Mouse (Mus musculus): ENCODE results near the gene Zdhhc7. TPM values are rescaled to one million over a fixed set of nuclear protein-coding genes. Genes with fewer than 3 reads are reported as not detected.
A peak's percentile ranks its signal among the peaks of the same experiment; 100 is the strongest.

Gene Zdhhc7
- polyA plus RNA-seq, 1 experiment: 93.4 TPM

- 93% methylated on average over 9 of the region's 9 CpGs for WGBS
- DNase-seq: no peak
- TF ChIP-seq POLR2A (IDR thresholded peaks at IDR 0.05; ENCODE audit: control insufficient read depth, extremely low read depth, insufficient read depth, low read length, poor library complexity): no peak
- TF ChIP-seq CTCF (IDR thresholded peaks at IDR 0.05; ENCODE audit: borderline replicate concordance, control insufficient read depth, extremely low read depth, insufficient read depth, low read length, poor library complexity): no peak
- H3K4me3 ChIP-seq (ENCODE audit: control insufficient read depth, insufficient read depth, low read length): no peak overlapping the region
- no peaks in the 10 kb centered on the region for H3K36me3 ChIP-seq (ENCODE audit: control insufficient read depth, insufficient read depth, low read length)
- H3K27ac ChIP-seq (ENCODE audit: control insufficient read depth, insufficient read depth, low read length): no peak overlapping the region
- peaks cover 30% of the 10 kb centered on the region for H3K4me1 ChIP-seq (replicated peaks; ENCODE audit: control insufficient read depth, insufficient read depth, low read length)
- H3K27me3 ChIP-seq (ENCODE audit: control insufficient read depth, insufficient read depth, low read length): no peaks in the 10 kb centered on the region
Measured at GRCm38 (mm10) chr8:120072259-120072658, 29.0 kb downstream of the Zdhhc7 start.

- DNase-seq: peak; percentile 77
- no peak overlapping the region for H3K4me3 ChIP-seq (ENCODE audit: control insufficient read depth, insufficient read depth, low read length)
- no peak for TF ChIP-seq POLR2A (IDR thresholded peaks at IDR 0.05; ENCODE audit: control insufficient read depth, extremely low read depth, insufficient read depth, low read length, poor library complexity)
- peak; percentile 82; the same call in 1 of the 2 replicates for TF ChIP-seq CTCF (IDR thresholded peaks at IDR 0.05; ENCODE audit: borderline replicate concordance, control insufficient read depth, extremely low read depth, insufficient read depth, low read length, poor library complexity)
- H3K27me3 ChIP-seq (ENCODE audit: control insufficient read depth, insufficient read depth, low read length): no peaks in the 10 kb centered on the region
- no peaks in the 10 kb centered on the region for H3K36me3 ChIP-seq (ENCODE audit: control insufficient read depth, insufficient read depth, low read length)
- WGBS: 27% methylated on average over 4 of the region's 4 CpGs
- no peak overlapping the region for H3K27ac ChIP-seq (ENCODE audit: control insufficient read depth, insufficient read depth, low read length)
- peaks cover 25% of the 10 kb centered on the region for H3K4me1 ChIP-seq (replicated peaks; ENCODE audit: control insufficient read depth, insufficient read depth, low read length)
Measured at GRCm38 (mm10) chr8:120071684-120072083, 29.6 kb downstream of the Zdhhc7 start.

- no peaks in the 10 kb centered on the region for H3K27me3 ChIP-seq (ENCODE audit: control insufficient read depth, insufficient read depth, low read length)
- peak overlapping the region; percentile 90 for H3K27ac ChIP-seq (ENCODE audit: control insufficient read depth, insufficient read depth, low read length)
- H3K4me1 ChIP-seq (replicated peaks; ENCODE audit: control insufficient read depth, insufficient read depth, low read length): peaks cover 37% of the 10 kb centered on the region
- H3K4me3 ChIP-seq (ENCODE audit: control insufficient read depth, insufficient read depth, low read length): no peak overlapping the region
- H3K36me3 ChIP-seq (ENCODE audit: control insufficient read depth, insufficient read depth, low read length): no peaks in the 10 kb centered on the region
- 23% methylated on average over 19 of the region's 19 CpGs for WGBS
- peak; percentile 42 for DNase-seq
- TF ChIP-seq POLR2A (IDR thresholded peaks at IDR 0.05; ENCODE audit: control insufficient read depth, extremely low read depth, insufficient read depth, low read length, poor library complexity) (0 out of 2 replicates have a peak, but pooled peaks have one; percentile 11), CTCF (IDR thresholded peaks at IDR 0.05; ENCODE audit: borderline replicate concordance, control insufficient read depth, extremely low read depth, insufficient read depth, low read length, poor library complexity) (no peak)
Measured at GRCm38 (mm10) chr8:120067936-120068668, 33.2 kb downstream of the Zdhhc7 start.

GRCm38 (mm10) chr8:120066226-120066625 is 35.1 kb downstream of the Zdhhc7 start:
- Histone ChIP-seq H3K27me3 (ENCODE audit: control insufficient read depth, insufficient read depth, low read length) (no peaks in the 10 kb centered on the region), H3K4me3 (ENCODE audit: control insufficient read depth, insufficient read depth, low read length) (no peak overlapping the region), H3K27ac (ENCODE audit: control insufficient read depth, insufficient read depth, low read length) (no peak overlapping the region), H3K4me1 (replicated peaks; ENCODE audit: control insufficient read depth, insufficient read depth, low read length) (peaks cover 41% of the 10 kb centered on the region), H3K36me3 (ENCODE audit: control insufficient read depth, insufficient read depth, low read length) (no peaks in the 10 kb centered on the region)
- TF ChIP-seq POLR2A (IDR thresholded peaks at IDR 0.05; ENCODE audit: control insufficient read depth, extremely low read depth, insufficient read depth, low read length, poor library complexity) (no peak), CTCF (IDR thresholded peaks at IDR 0.05; ENCODE audit: borderline replicate concordance, control insufficient read depth, extremely low read depth, insufficient read depth, low read length, poor library complexity) (no peak)
- WGBS: 96% methylated on average over 4 of the region's 4 CpGs
- DNase-seq: no peak

GRCm38 (mm10) chr8:120065611-120066010 is 35.7 kb downstream of the Zdhhc7 start:
- Histone ChIP-seq H3K27ac (ENCODE audit: control insufficient read depth, insufficient read depth, low read length) (no peak overlapping the region), H3K4me1 (replicated peaks; ENCODE audit: control insufficient read depth, insufficient read depth, low read length) (peaks cover 40% of the 10 kb centered on the region), H3K4me3 (ENCODE audit: control insufficient read depth, insufficient read depth, low read length) (no peak overlapping the region), H3K27me3 (ENCODE audit: control insufficient read depth, insufficient read depth, low read length) (no peaks in the 10 kb centered on the region), H3K36me3 (ENCODE audit: control insufficient read depth, insufficient read depth, low read length) (no peaks in the 10 kb centered on the region)
- no peak for TF ChIP-seq POLR2A (IDR thresholded peaks at IDR 0.05; ENCODE audit: control insufficient read depth, extremely low read depth, insufficient read depth, low read length, poor library complexity)
- no peak for TF ChIP-seq CTCF (IDR thresholded peaks at IDR 0.05; ENCODE audit: borderline replicate concordance, control insufficient read depth, extremely low read depth, insufficient read depth, low read length, poor library complexity)
- WGBS: 97% methylated on average over 8 of the region's 8 CpGs
- DNase-seq: no peak

- peak; percentile 56 for DNase-seq
Measured at GRCm38 (mm10) chr8:120063326-120063725, 38.0 kb downstream of the Zdhhc7 start.

More at GRCm38 (mm10) chr8:120063326-120063725, 38.0 kb downstream of the Zdhhc7 start:
- Histone ChIP-seq H3K4me3 (ENCODE audit: control insufficient read depth, insufficient read depth, low read length) (no peak overlapping the region), H3K27me3 (ENCODE audit: control insufficient read depth, insufficient read depth, low read length) (no peaks in the 10 kb centered on the region), H3K27ac (ENCODE audit: control insufficient read depth, insufficient read depth, low read length) (peak overlapping the region; percentile 80), H3K36me3 (ENCODE audit: control insufficient read depth, insufficient read depth, low read length) (no peaks in the 10 kb centered on the region), H3K4me1 (replicated peaks; ENCODE audit: control insufficient read depth, insufficient read depth, low read length) (peaks cover 36% of the 10 kb centered on the region)
- TF ChIP-seq POLR2A (IDR thresholded peaks at IDR 0.05; ENCODE audit: control insufficient read depth, extremely low read depth, insufficient read depth, low read length, poor library complexity) (no peak), CTCF (IDR thresholded peaks at IDR 0.05; ENCODE audit: borderline replicate concordance, control insufficient read depth, extremely low read depth, insufficient read depth, low read length, poor library complexity) (no peak)
- WGBS: 15% methylated on average over 3 of the region's 3 CpGs

Data from thymus, adult 2 months (tissue).